Mouse (Mus musculus) spleen, postnatal 4 days (tissue): ENCODE measurements at regions not wholly inside any gene's neighbourhood (a gene's known extent, or its start where the extent isn't known, plus 50 kb on each side); places are given as distances from the start of the nearest gene placed in this dataset.
"Not testable (repeated sequence)": the region's sequence is repeated elsewhere in the genome, so short reads cannot be mapped to it uniquely, and the experiment has no call there.

Experiments
- DNase-seq, 2 experiments: peaks; one replicate each; pipeline ENCODE4 v3.0.0; 2022; ENCODE audit warnings: low spot score in 2 of 2

DNA sequence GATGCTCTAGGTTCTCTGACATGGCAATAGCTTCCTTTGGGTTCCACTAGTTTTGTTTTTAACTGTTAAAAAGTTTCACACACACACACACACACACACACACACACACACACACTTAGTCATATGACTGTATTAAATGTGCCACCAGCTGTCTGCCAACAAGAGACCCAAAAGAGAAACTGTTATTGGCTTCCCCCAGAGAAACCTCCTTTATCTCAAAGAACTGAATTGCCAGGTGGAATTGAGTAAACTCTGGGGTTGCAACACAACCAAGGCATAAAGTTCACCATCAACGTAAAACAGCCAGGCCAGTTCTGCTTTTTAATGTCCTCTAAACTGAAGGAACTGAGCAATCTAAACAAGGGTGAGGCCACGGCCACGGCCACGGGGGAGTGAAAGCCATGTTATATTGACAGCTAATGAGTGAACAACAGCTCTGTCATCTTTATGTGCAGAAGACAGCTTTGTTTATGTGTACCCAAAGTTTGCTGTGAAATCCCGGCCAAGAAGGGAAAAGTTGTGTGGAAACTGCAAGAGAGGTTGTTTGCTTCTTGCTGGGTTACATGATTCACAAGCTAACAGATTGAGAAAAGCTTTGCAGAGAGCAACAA lies 69.3 kb downstream of the Btg1 start:
- DNase-seq = peak in 1 of 2 experiments; percentile 26

DNA sequence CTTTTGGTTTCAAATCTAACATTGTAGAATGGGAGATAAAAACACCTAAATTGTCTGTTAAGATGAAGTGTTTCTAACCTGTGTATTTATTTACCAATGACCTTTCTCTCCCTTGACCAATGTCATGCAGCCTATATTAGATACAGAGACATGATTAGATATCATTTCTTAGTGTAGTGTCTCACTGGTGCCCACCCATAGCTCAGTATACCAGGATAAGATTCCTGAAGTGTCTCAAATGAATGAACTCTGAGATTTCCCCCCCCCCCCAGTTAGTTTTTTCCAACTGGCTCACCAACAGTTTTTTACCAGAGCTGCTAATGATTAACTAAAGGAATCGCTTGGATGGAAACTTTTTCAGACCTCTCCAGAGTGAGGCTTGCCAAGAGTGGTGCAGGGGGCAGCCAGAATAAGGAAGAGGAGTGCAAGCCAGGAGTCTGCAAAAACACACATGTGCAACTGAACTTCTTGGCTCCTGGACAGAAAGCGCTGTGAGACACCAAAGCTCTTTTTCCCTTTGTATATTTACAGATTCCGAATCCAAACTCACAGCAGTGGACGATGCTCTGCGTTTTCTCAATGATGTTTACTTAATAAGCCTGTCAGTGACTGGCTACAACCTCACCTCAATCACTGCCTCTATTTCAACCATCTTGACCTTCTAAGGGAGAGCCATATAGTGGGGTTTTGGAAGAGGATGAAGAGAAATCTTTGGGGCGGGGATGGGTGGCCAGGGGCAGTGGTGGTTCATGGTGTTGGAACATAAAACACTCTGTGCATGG lies 70.0 kb downstream of the Btg1 start:
- no peak for DNase-seq

DNA sequence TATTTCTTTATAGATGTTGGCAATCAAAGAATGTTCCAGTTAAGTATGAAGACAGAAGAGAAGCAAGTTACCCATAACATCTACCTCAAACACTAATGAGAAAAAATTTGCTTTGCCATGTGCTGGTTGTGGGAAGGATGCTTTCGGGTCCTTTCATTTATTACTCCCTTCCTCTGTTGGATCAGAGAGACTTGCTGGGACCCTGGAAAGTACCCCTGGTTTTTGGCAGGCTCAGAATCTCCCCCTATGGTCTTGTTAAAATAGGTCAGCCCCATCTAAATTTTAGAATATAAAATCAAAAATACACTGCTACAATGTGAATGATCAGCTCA lies 70.6 kb downstream of the Btg1 start:
- no peak for DNase-seq

DNA sequence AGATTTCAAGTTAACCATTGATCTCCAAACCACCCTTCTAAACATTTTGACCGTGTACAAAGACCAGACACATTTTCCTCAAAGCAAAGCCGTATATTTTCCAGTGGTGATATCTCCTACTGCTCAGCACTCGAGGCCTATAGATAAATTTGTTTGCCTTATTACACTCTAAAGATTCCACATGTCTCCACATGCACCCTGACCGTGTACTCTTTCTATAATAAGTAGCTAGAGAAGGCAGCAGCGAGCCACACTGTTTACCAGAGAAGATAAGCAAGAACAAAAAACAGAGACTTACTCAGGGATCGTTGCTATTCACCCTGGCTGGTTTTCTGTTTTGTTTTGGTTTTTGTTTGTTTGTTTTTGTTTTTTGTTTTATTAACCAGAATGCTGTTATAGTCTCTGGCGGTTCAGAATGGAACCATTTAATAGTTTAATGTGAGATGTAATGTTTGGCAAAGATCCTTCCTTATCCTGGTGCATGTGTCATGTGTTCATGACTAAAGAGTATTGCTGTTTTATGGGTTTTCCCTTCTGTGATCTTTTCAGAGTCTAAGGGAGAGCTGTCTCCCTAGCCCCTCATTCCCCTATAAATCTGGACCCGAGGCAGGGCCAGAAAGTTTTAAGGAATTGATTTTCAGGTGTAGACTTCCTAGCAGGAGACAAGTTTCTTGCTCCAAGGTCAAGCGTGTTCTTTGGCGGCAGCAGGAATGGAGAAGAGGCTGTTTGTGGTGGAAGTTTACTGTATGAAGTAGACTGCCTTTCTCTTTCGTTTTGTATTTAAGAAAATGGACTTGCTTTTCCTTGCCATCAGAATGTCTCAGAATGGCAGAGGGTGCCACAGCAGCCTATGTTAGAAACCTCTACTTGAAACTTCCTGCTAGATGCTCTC lies 73.4 kb downstream of the Btg1 start:
- DNase-seq = no peak

DNA sequence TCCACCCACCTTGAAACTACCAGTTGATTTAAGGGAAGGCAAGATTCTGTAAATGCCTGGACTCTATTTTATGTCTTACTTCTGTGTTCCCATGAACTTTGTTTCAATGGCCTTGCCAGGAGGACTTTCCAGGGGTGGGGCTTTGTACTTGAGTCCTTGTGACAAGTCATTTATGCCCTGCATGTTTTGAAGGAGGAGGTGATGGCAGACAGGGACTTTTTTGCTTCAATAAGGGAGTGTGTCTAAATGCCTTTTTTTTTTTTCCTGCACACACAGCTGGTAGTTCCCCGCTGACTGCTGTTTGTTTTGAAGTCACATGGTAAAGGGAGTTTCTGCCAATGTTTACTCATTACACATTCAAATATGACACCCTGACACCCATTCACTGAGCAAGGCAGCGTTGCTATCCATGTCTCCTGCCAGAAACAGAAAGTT lies 74.1 kb downstream of the Btg1 start:
- DNase-seq = no peak

DNA sequence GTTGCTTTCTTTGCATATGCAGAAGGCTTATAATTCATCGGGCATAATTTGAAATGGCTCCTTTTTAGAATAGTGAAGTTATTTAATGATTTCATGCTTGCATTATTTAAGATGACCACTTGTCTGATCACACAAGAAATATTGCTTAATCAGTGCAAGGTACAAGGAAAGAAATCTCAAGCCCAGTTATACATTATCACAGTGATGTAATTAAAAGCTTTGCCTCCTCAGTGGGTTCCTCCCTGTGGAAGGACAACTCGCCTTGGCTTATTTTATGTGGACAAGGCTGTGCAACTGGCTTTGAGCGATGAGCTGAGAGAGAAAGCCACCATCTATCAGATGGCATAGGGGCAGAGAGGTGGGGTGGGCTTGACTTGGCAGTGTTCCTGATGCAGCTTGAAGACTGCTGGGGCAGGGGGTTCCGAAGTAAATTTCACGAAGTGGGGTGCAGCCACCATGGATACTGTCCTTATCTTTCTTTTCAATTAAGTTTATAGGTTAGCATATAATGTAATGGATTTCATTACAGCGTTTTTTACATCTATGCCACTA lies 74.6 kb downstream of the Btg1 start:
- no peak for DNase-seq

DNA sequence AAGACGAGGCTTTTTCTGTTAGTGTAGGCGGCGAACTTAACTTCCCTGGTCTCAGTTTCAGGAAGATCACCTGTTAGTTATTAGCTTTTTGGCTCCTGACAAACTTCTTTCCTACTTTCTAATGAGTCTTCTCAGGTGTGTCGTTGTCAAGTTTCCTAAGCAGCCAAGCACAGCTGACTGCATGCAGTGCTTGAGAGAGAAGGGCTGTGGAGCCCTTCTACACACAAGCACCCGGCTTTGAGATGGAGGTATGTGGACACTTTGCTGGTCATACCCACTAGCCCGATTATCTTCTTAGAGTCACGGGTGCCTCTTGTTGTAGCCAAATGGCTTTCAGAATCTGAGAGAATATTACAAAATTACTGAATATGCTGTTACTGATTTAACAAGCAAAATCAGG lies 76.0 kb downstream of the Btg1 start:
- DNase-seq = no peak

DNA sequence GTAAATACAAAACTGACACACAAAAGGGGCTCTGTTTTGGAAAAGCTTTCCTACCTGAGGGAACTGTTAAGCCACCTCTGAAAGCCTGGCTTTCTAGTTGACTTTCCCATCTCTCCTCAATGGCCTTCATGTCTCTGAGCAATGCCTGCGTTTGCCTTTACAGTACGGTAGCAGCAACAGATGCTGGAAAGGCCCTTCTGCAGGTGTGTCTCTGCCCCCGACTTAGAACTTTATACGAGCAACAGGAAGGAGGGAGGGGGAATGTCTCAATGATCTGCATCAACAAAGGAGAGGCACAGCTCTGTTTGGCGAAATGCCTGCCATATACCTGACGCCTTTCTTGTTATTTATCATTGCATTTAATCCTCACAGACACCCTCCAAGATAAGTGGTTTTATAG lies 77.0 kb downstream of the Btg1 start:
- no peak for DNase-seq

DNA sequence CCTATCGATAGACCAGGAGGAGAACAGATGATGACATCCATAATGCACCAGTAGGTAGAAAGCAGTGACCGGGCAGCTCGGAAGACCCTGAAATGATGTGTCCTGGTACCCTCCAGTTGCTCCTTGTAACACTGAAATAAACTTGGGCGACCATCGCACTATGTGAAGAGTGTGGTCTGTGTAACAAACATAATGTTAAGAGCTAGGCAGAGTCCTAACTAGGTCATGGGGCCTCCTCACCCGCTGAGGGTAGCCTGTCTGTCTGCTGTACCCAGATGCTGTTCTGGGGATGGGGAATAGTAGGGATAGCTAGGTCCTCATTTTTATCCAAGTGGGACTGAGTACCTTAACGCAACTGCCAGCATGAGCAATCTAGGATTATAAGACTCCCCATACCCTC lies 79.8 kb downstream of the Btg1 start:
- DNase-seq = no peak

DNA sequence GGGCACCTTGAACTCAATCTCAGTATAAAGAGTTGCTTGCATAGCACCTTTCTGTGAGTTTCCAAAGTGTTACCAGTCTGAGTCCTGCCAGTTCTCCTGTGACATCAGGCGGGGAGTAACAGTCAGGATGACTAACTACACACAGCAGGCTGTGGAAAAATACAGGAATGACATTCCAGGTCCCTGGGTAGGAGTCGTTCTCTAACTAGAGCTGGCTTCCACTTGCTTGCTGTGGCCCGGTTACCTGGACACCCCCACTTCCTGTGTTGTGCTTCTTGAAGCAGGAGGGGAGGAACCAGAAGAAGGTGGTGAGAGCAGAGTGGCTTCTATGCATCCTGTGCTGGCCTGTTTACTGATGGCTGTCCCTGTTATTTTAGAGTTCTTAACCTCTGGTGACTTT lies 81.0 kb downstream of the Btg1 start:
- DNase-seq = no peak

DNA sequence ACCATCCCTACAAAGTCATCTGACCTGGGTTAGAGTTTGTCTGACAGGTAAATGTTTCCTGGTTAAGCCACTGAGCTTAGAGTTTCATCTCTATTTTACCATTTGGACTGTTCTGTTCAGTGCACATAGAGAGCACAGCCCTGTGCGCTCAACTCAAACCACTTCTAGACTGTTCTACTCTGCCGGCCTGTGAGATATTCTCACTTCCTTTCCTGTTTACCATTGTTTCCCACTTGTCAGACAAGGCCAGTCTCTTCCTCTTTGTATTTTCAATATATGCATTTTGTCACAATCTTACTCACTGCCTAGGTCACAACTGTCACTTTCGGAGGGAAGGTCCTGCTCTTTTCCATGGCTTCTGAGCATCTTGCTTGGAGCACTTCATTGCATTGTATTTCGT lies 89.8 kb downstream of the Btg1 start:
- no peak for DNase-seq

DNA sequence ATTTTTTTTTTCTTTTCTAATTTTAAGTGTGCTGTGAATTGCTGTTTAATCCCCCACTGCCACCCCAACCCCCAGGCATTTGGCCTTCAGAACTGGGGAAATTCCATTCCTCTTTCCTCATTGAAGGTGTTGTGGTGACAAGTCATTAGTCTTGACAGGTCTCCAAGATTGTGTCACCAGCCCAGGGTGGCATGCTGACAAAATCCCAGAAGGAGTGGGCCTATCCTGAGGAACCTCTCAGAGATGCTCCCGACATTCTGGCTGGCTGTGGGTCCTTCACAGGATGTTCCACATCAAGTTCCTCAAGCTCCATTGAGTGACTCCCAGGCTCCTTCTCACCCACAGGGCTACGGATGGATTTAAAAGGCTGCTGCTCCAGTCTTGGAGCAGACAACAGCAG lies 91.7 kb downstream of the Btg1 start:
- DNase-seq = no peak

DNA sequence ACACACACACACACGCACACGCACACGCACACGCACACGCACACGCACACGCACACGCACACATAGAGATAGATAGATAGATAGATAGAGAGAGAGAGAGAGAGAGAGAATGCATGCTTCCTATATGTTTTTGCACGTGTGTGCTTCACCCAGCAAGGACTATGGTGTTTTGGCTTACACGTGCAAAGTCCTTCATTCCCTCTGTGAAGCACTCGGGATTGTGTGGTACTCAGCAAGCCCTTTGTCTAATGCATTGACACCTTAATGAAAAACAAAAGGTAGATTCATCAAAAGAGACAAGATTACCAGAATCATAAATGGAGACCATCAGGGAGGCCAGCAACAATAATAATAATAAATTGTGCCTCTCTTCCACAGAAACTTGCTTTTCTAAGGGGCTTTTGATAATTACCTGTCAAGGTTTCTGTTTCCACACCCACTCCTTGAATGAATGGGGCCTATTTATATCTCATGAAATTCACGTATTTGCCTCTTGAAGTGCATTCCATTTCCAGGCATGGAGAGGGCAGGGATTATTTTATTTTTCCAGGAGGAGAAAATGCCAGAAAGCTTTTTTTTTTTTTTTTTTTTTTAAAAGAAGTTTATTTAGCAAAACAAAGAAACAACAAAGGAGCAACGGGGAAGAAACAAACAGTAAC lies 93.0 kb downstream of the Btg1 start:
- no peak for DNase-seq

DNA sequence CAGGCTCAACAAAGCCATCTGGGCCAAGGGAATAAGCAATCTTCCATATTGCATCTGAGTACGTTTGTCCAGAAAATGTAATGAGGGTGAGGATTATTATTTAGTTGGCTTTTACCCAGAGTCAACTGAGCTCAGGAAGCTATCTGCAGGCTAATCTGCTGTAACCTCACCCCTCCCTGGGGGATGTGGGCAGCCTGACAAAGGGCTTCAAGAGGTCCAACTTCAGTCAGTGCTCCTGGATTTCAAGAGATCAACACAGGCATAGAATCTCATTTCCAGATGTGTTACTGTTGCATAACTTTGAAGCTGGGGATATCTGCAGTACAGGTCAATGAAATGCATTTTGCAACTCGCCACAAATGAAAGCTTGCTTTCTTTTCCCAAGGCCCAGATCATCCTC lies 95.2 kb downstream of the Btg1 start:
- DNase-seq = no peak

DNA sequence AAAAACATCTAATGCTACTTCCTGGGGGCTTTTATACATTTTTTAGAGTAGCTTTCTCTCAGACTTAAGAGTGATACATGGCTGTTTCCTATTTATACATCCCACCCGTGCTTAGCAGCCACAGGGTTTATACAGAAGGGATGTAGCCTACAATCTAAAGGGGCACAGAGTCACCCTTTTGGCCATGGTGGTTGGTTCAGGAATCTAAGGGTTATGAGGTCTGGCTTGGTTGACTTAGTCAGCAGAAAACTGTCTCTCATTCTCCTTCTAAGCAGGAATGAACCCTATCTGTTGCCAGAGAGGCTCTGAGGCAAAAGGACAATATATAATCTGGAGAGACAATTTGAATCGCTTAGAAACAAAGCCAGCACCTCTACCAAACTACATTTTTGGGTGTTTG lies 97.9 kb downstream of the Btg1 start:
- no peak for DNase-seq

DNA sequence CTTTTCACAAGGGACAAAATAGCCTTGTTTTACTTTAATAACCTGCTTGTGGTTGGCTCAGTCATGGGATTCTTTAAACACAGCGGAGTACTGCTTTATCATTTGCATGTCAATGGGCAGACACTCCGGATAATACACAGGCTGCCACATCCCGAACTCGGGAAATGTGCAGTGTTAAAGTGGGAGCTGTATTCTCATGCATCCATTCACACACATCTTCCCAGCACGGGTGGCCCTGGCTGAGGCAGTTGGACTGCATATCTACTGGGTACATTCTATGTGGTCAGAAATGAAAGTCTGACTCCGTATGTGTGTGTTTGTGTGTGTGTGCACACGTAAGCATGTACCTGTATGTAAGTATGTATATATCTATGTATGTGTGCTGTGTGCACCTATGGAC lies 100.5 kb downstream of the Btg1 start:
- DNase-seq = no peak

DNA sequence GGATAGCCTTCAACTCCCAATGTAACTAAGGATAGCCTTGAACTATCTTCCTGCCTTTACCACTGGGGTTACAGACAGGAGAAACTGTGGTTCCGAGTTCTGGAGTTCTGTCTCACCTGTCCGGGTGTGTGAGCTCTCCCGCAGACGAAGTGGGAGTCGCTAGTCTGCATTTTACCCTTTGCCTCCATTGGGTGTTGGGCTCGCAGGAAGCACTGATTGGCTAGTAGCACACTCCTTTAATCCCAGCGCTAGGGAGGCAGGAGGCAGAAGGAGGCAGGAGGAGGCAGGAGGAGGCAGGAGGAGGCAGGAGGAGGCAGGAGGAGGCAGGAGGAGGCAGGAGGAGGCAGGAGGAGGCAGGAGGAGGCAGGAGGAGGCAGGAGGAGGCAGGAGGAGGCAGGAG lies 101.9 kb downstream of the Btg1 start:
- DNase-seq = not testable (repeated sequence)

DNA sequence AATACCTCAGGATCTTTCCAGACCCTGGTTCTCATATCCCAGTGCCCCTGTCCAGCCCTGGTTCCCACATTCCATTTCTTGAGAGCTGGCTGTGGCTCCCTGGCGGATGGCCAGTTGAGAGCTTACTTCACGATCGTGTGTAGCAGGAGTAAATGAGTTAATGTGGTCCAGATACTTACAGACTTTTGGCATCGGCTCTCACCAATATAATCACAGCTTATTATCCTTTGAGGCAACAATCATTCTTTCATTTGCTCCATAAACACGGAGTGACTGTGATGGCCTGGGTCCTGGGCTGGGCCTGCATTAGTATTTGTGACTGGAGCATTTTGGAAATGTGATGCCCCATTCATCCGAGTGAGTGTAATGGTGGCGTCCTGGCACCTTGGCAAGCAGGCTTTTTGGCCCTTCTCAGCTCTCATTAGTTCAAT lies 103.5 kb downstream of the Btg1 start:
- no peak for DNase-seq

DNA sequence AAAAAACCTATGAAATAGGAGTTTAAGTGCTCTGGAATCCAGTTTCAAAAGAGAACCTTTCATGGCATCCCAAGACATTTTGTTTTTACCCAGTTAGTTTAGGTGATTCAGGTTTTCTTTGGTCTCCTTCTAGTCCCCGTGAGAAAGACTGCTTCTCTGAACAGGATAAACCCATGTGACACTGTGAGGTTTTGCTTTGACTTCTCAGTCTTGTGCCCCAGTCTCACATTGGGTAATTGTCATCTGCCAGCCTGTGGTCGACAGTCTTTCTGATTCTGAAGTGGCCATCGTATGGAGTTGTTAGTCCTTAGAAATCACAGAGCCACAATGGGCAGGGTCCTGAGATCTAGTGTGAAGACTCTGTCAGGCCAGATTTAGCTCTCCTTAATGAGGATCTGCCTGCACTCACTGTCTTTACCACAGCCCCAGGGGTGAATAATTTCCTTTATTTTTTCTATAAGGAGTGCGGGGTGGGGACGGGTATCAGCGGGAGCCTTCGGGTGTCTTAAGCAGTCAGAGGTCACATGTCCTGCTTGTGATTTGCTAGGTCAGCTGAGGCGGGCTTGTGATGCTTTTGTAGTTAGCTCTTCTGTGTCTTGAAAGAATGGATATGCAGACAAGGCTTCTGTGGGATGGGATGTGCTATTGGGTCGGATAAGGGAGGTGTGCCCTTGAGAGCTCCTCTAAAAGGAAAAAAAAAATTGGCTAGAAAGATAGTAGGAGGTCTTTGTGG lies 104.3 kb downstream of the Btg1 start:
- DNase-seq = no peak

DNA sequence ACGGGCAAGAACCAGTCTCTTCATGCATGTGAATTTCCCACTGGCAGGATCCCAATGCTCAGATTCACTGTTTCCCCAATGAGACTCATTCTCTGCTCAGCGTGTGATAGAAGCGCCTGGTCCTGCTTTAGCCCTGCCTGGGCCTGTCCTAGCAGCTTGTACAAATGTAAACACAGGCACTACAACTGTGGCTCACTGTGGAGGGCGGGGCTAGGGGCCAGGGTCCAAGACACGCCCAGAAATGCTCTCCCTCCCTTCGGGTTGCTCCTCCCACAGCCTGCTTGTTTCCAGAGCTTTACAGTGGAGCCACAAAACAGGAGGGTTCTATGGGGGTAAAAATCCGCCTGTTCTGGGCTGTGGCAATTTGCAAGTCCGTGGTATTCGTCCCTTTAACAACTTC lies 105.7 kb downstream of the Btg1 start:
- DNase-seq = peak in 1 of 2 experiments; percentile 19

DNA sequence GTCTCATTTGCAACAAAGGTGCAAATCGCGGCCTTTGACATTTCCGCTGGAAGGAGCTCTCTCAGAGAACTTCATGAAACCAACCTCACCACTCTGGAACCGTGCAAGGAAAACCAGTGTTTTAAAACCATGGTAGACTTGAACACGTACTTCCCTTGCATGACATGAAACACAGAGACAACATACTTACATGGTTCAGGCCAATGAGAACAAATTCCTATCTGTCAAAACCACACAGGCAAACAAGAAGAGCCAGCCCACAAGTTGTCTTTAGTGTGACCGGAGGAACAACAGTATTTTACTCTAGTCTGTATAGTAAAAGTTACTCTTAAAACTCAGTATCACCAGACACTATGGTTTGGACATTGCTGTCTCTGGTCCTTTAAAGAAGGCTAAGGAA lies 106.3 kb downstream of the Btg1 start:
- DNase-seq = no peak
